Mouse (Mus musculus): ENCODE measurements around the gene Mmp27. TPM values are rescaled to one million over a fixed set of nuclear protein-coding genes. Genes with fewer than 3 reads are reported as not detected.

Gene Mmp27
- 0.33 TPM in 1 of 2 replicates, not detected in the other for polyA plus RNA-seq (2015; fragmentation: Nextera tagmentation; extraction: Ambion mirVana)

DNA sequence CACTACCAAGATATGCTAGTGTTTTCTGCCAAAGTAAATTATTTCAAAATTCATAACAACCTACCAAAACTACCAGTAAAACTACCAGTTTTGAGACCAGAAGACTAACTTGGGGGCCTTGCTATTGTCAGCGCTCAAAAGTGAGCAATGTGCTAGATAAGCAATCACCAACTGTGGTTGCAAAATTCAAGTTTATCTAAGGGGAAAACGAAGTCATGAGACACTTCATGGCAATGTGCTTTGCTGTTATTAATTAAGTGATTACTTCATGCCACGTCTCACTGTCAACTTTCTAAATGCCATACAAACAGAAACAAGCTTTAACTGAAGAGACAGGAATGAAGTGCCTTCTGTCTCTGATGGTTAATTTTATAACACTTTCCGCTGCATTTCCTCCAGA lies at the start of gene Mmp27:
TSS of gene Mmp27 (plus strand) at position 235 of the 400 bp plus-strand sequence.
- Histone ChIP-seq H3K27me3 (no peaks in the 10 kb centered on the region), H3K4me1 (no peaks in the 10 kb centered on the region), H3K27ac (replicated peaks) (no peak within 1 kb of the TSS), H3K36me3 (no peaks in the 10 kb centered on the region), H3K4me2 (replicated peaks) (no peak within 1 kb of the TSS), H3K9ac (no peak within 1 kb of the TSS), H3K4me3 (replicated peaks) (no peak within 1 kb of the TSS), H3K9me3 (replicated peaks) (no peaks in the 10 kb centered on the region)
- ATAC-seq (ENCODE audit: insufficient number of reproducible peaks, low FRiP score, low TSS enrichment, low read depth) = no peak
- 64% methylated on average over 4 of the region's 4 CpGs for WGBS

DNA sequence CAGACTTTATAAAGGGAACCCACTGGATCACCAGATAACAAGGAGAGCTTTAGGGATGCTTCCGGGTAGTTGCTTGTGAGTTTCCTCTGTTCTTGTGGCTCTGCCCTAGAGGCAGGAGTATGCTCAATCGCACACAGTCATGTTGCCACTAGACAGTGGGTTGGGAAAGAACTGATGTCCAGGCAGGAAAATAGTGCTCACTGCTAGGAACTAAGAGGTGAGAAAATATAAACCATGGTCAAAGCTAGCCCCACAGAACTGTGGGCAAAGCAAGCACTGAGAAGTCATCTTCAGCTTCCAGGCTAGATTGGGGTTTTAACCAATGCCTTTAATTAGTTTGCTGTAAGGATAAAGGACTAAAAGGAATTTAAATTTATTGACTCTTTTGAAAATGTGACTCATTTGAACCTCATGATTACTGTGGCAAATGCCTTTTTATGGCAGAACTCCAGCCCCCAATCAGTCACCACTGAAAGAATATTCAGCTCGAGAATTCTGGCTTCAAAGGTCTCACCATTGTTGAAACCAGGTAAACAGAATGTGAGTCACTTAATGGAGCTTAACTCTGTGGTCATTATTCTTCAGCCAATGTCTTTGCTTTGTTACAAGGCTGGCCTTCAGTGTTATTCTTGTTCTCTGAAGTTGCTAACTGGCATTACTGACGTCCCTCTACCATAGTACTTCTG lies 44.8 kb upstream of the Mmp27 start:
- Histone ChIP-seq H3K9me3 (replicated peaks) (no peaks in the 10 kb centered on the region), H3K27me3 (no peaks in the 10 kb centered on the region), H3K4me2 (replicated peaks) (no peak overlapping the region), H3K9ac (no peak overlapping the region), H3K36me3 (no peaks in the 10 kb centered on the region), H3K4me1 (no peaks in the 10 kb centered on the region), H3K27ac (replicated peaks) (no peak overlapping the region), H3K4me3 (replicated peaks) (no peak overlapping the region)
- WGBS = 64% methylated on average over 4 of the region's 4 CpGs
- ATAC-seq (ENCODE audit: insufficient number of reproducible peaks, low FRiP score, low TSS enrichment, low read depth) = no peak

DNA sequence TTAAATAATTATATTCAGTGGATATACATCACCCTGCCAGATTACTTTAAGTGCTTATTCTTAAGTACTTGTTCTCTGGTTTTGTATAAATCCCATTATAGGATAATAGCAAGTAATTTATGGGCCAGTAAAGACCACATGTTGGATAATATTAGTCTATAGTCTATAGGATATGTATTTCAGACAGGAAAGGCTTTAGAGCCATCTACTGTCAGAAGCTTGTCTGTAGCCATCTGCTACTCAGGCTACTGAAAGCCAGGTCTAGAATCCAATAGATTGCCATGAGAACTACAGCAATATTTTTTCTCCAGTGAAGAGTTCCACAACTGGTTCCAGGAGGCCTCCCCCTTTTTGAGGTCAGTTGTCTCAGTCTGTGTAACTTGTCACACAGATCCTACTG lies 28.4 kb upstream of the Mmp27 start:
- Histone ChIP-seq H3K36me3 (no peaks in the 10 kb centered on the region), H3K9ac (no peak overlapping the region), H3K4me2 (replicated peaks) (no peak overlapping the region), H3K9me3 (replicated peaks) (no peaks in the 10 kb centered on the region), H3K27ac (replicated peaks) (no peak overlapping the region), H3K4me3 (replicated peaks) (no peak overlapping the region), H3K4me1 (no peaks in the 10 kb centered on the region), H3K27me3 (no peaks in the 10 kb centered on the region)
- no peak for ATAC-seq (ENCODE audit: insufficient number of reproducible peaks, low FRiP score, low TSS enrichment, low read depth)

DNA sequence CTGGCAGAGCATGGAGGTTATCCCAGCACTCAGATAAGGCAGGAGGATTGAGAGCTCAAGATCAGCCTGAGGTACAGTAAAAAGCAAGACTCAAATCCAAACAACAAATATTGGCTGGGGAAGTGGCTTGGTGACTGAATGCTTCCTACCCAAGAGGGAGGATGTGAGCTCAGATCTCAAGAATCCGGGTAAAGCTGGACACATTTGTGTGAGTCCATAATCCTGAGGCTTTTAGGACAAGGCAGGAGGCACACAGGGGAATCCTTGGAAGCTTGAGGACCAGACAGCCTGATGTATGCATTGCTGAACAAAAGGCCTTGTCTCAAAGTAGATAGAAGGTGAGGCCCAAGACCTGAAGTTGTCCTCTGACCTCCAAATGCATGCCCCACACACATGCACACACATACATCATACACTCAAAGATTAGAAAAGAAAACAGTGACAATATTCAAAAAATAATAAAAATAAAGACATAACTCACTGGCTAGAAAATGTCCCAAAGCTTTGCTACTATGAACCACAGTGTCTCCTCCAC lies 26.2 kb upstream of the Mmp27 start:
- H3K4me2 ChIP-seq (replicated peaks) = no peak overlapping the region
- WGBS = 54% methylated on average over 1 of the region's 1 CpGs
- no peaks in the 10 kb centered on the region for H3K9me3 ChIP-seq (replicated peaks)
- H3K4me1 ChIP-seq = no peaks in the 10 kb centered on the region
- H3K9ac ChIP-seq = no peak overlapping the region
- no peaks in the 10 kb centered on the region for H3K36me3 ChIP-seq
- H3K27ac ChIP-seq (replicated peaks) = no peak overlapping the region
- H3K4me3 ChIP-seq (replicated peaks) = no peak overlapping the region
- H3K27me3 ChIP-seq = no peaks in the 10 kb centered on the region
- no peak for ATAC-seq (ENCODE audit: insufficient number of reproducible peaks, low FRiP score, low TSS enrichment, low read depth)

DNA sequence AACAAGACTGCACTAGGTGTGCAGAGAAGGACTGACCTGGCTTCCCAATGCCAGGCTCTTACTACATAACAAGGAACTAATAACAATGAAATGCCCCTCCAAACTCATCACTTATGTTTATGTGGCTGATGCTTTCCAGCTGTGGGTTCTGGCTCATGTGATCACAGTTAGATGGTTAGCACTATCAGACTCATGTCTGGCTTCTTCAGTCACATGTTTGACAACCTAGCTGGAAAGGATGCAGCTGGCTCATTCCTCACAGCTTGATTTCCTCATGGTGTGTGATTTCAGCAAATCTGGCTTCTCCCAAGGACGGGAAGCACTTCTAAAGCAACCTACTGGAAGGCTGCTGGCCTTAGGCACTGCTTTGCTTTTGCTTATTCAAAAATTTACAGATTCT lies 25.7 kb upstream of the Mmp27 start:
- Histone ChIP-seq H3K9me3 (replicated peaks) (no peaks in the 10 kb centered on the region), H3K27ac (replicated peaks) (no peak overlapping the region), H3K27me3 (no peaks in the 10 kb centered on the region), H3K4me3 (replicated peaks) (no peak overlapping the region), H3K9ac (no peak overlapping the region), H3K4me1 (no peaks in the 10 kb centered on the region), H3K4me2 (replicated peaks) (no peak overlapping the region), H3K36me3 (no peaks in the 10 kb centered on the region)
- ATAC-seq (ENCODE audit: insufficient number of reproducible peaks, low FRiP score, low TSS enrichment, low read depth) = no peak
- WGBS = 29% methylated on average over 1 of the region's 1 CpGs

DNA sequence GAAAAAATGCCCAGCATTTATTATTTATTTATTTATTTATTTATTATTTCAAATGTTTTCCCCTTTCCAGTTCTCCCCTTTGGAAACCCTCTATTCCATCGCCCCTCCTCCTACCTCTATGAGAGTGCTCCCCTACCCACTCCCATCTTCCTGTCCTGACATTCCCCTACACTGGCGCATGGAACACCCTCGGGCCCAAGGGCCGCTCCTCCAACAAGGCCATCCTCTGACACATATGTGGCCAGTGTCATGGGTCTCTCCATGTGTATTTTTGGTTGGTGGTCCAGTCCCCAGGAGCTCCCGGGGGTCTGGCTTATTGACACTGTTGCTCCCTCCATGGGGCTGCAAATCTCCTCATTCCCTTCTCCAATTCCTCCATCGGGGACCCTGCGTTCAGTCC lies 25.3 kb upstream of the Mmp27 start:
- H3K4me1 ChIP-seq = no peaks in the 10 kb centered on the region
- no peak for ATAC-seq (ENCODE audit: insufficient number of reproducible peaks, low FRiP score, low TSS enrichment, low read depth)
- no peaks in the 10 kb centered on the region for H3K27me3 ChIP-seq
- H3K4me3 ChIP-seq (replicated peaks) = no peak overlapping the region
- WGBS = 86% methylated on average over 7 of the region's 7 CpGs
- H3K9ac ChIP-seq = no peak overlapping the region
- H3K9me3 ChIP-seq (replicated peaks) = no peaks in the 10 kb centered on the region
- no peaks in the 10 kb centered on the region for H3K36me3 ChIP-seq
- no peak overlapping the region for H3K4me2 ChIP-seq (replicated peaks)
- no peak overlapping the region for H3K27ac ChIP-seq (replicated peaks)

DNA sequence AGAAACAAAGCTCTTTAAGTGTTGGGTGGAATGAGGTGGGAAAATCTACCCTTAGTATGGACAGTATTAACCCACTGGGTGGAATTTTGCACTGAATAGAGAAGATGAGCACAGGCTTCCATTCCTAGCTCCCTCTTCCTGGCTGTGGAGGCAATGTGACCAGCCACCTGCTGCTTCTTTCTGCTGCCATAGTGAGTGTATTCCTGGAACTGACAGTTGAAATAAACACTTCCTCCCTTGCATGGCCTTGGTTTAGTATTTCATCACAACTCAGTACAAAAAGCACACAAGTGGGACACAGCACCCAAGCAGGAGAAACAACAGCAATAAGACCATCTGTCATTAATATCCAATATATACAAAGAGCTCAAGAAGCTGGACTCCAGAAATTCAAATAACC lies 19.3 kb upstream of the Mmp27 start:
- no peak overlapping the region for H3K4me2 ChIP-seq (replicated peaks)
- H3K27me3 ChIP-seq = no peaks in the 10 kb centered on the region
- no peaks in the 10 kb centered on the region for H3K4me1 ChIP-seq
- no peaks in the 10 kb centered on the region for H3K9me3 ChIP-seq (replicated peaks)
- no peak for ATAC-seq (ENCODE audit: insufficient number of reproducible peaks, low FRiP score, low TSS enrichment, low read depth)
- H3K9ac ChIP-seq = no peak overlapping the region
- no peak overlapping the region for H3K4me3 ChIP-seq (replicated peaks)
- no peak overlapping the region for H3K27ac ChIP-seq (replicated peaks)
- no peaks in the 10 kb centered on the region for H3K36me3 ChIP-seq

DNA sequence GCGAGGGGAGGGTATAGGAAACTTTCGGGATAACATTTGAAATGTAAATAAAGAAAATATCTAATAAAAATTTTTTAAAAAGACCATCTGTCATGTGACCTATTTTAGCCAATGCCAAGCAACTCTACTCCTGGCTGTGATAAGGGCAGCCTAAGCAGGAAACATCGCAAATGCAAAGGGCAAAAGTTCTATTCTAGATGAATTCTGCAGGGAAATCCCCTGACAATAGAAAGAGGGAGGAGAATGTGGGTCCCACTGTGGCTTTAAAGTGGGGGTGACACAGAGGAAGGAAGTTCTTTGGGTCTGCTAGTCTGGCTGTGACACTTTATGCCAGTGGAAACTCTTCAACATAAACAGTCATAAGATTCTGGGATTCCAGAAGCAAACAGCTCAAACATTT lies 17.7 kb upstream of the Mmp27 start:
- Histone ChIP-seq H3K36me3 (no peaks in the 10 kb centered on the region), H3K4me3 (replicated peaks) (no peak overlapping the region), H3K4me1 (no peaks in the 10 kb centered on the region), H3K9me3 (replicated peaks) (no peaks in the 10 kb centered on the region), H3K9ac (no peak overlapping the region), H3K27me3 (no peaks in the 10 kb centered on the region), H3K27ac (replicated peaks) (no peak overlapping the region), H3K4me2 (replicated peaks) (no peak overlapping the region)
- ATAC-seq (ENCODE audit: insufficient number of reproducible peaks, low FRiP score, low TSS enrichment, low read depth) = no peak
- WGBS = 90% methylated on average over 3 of the region's 3 CpGs

DNA sequence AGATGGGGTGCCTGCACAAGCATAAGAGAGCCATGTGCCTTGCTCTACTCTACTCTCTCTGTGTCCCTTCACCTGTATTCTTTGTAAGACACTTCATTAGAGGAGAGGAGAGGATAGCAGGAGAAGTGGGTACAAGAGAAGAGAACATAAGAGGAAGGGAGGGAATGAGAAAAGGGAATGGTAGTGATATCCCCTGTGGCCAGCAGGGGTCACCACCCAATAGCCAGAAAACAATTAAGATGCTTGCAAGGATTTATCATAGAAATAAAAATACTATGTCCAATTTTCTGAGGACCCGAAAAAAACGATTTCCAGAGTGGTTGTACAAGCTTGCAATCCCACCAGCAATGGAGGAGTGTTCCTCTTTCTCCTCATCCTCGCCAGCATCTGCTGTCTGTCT lies 16.8 kb upstream of the Mmp27 start:
- no peaks in the 10 kb centered on the region for H3K4me1 ChIP-seq
- no peak overlapping the region for H3K4me2 ChIP-seq (replicated peaks)
- no peak overlapping the region for H3K4me3 ChIP-seq (replicated peaks)
- H3K27me3 ChIP-seq = no peaks in the 10 kb centered on the region
- ATAC-seq (ENCODE audit: insufficient number of reproducible peaks, low FRiP score, low TSS enrichment, low read depth) = no peak
- no peak overlapping the region for H3K9ac ChIP-seq
- H3K9me3 ChIP-seq (replicated peaks) = no peaks in the 10 kb centered on the region
- H3K36me3 ChIP-seq = no peaks in the 10 kb centered on the region
- 40% methylated on average over 3 of the region's 3 CpGs for WGBS
- H3K27ac ChIP-seq (replicated peaks) = no peak overlapping the region

DNA sequence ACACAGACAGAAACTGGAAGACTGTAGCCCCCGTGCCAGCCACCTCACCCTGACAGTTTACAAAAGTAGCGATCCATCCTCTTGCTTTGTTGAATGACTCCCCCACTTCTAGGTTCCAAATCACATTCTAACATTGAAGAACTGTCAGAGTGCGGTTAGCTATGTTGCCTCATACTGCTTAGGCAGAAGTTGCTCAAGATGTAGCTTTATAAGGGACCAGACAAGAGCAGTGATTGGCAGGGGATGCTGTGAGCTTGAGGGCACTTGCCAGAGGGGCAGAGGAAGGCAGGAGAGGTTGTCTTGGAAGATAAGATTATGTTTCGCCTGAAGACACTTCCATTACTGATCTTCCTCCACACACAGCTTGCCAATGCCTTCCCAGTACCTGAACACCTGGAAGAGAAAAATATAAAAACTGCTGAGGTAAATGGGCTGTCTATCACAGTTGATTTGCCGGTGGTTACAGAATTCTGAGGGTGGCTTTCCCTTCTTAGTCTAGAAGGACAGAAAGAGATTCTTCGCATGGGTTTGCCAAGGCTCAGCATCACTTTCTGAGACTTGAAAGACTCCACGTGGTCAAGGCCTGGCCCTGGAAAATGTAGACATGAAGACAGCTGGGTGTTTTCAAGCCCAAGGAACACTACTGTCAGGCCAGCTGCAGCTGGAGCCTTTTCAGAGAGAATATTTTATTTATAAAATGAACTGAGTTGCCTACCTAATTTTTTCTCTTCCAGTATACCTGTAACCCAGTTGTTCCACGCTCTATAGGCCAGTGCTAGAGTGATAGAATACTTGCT lies 12.8 kb upstream of the Mmp27 start, which contains the start of gene Mmp8:
TSS of gene Mmp8 (plus strand) at position 236 of the 797 bp plus-strand sequence.
- Histone ChIP-seq H3K27me3 (no peaks in the 10 kb centered on the region), H3K9me3 (replicated peaks) (no peaks in the 10 kb centered on the region), H3K4me1 (no peaks in the 10 kb centered on the region), H3K36me3 (no peaks in the 10 kb centered on the region), H3K27ac (replicated peaks) (no peak within 1 kb of the TSS), H3K4me2 (replicated peaks) (no peak within 1 kb of the TSS), H3K9ac (no peak within 1 kb of the TSS), H3K4me3 (replicated peaks) (no peak within 1 kb of the TSS)
- 75% methylated on average over 8 of the region's 8 CpGs for WGBS
- ATAC-seq (ENCODE audit: insufficient number of reproducible peaks, low FRiP score, low TSS enrichment, low read depth) = no peak

DNA sequence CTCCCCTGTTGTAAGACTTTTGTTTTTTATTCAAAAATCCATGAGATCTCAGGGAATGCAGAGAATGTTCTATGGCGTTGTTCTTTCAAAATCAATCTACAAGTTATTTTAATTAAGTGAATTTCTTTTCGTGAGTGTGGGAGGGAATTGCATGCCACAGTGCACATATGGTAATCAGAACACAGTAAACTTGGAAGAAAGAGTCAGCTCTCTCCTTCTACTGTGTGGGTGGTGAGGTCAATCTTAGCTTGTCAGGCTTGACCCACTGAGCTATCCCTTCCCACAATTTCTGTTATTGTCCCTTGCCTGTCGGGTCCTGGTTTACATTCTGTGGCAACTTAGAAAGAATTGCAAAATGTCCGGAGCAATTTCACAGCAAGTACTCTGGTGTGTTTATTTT lies 11.2 kb upstream of the Mmp27 start:
- H3K9ac ChIP-seq = no peak overlapping the region
- H3K36me3 ChIP-seq = no peaks in the 10 kb centered on the region
- H3K27me3 ChIP-seq = no peaks in the 10 kb centered on the region
- ATAC-seq (ENCODE audit: insufficient number of reproducible peaks, low FRiP score, low TSS enrichment, low read depth) = no peak
- no peak overlapping the region for H3K27ac ChIP-seq (replicated peaks)
- H3K4me1 ChIP-seq = no peaks in the 10 kb centered on the region
- no peaks in the 10 kb centered on the region for H3K9me3 ChIP-seq (replicated peaks)
- no peak overlapping the region for H3K4me3 ChIP-seq (replicated peaks)
- WGBS = 56% methylated on average over 4 of the region's 4 CpGs
- H3K4me2 ChIP-seq (replicated peaks) = no peak overlapping the region
